Mouse (Mus musculus) liver, embryonic 14.5 days (tissue): ENCODE results near the gene Agbl4. TPM values are rescaled to one million over a fixed set of nuclear protein-coding genes. Genes with fewer than 3 reads are reported as not detected.

Source experiments
- ATAC-seq: fragments of 200-750 bp; cut with Nextera tagmentation; 2 replicates; pipeline ENCODE4 v1.8.0; 2017; ENCODE audit warnings: moderate number of reproducible peaks, mild to moderate bottlenecking, moderate library complexity; ENCODE audit not compliant: insufficient read depth
- DNase-seq, 3 experiments: peaks; one replicate each; pipeline ENCODE4 v3.0.0-alpha.2; 2012 to 2013; ENCODE audit warnings: low read depth in 3 of 3, low spot score in 3 of 3
- H3K27ac ChIP-seq: fragments of 300-500 bp; sonication (generic); 2 replicates; pipeline ENCODE4 v1.5.1; 2014; ENCODE audit warnings: moderate library complexity, mild to moderate bottlenecking, control low read depth, inconsistent platforms
- H3K27me3 ChIP-seq: fragments of 300-500 bp; sonication (generic); 2 replicates; pipeline ENCODE4 v1.6.1; 2014; ENCODE audit warnings: mild to moderate bottlenecking, low read length, moderate library complexity; ENCODE audit not compliant: control insufficient read depth, insufficient read depth
- H3K36me3 ChIP-seq: fragments of 300-500 bp; sonication (generic); replicated peaks from 2 replicates; pipeline ENCODE4 v1.6.1; 2014; ENCODE audit warnings: low read depth; ENCODE audit not compliant: control insufficient read depth, insufficient read depth
- H3K4me1 ChIP-seq, 2 experiments: fragments of 200-500 bp in 1 of 2; fragments of 300-500 bp in 1 of 2; sonication (generic) in 1 of 2; replicated peaks; 2 replicates each; pipeline ENCODE4 v1.6.1; 2012 to 2014; ENCODE audit warnings: antibody characterized with exemption in 1 of 2, inconsistent platforms in 1 of 2, low read length in 1 of 2; ENCODE audit not compliant: control insufficient read depth in 2 of 2, insufficient read depth in 2 of 2
- H3K4me2 ChIP-seq: fragments of 300-500 bp; sonication (generic); 2 replicates; pipeline ENCODE4 v1.6.1; 2014; ENCODE audit warnings: low read depth, mild to moderate bottlenecking, control low read depth, moderate library complexity
- H3K4me3 ChIP-seq, 2 experiments: fragments of 200-500 bp in 1 of 2; fragments of 300-500 bp in 1 of 2; sonication (generic) in 1 of 2; 2 replicates each; pipeline ENCODE4 v1.5.1; 2012 to 2014; ENCODE audit warnings: low read depth in 2 of 2, low read length in 2 of 2, mild to moderate bottlenecking in 2 of 2, control low read depth in 1 of 2, inconsistent platforms in 1 of 2, moderate library complexity in 1 of 2; ENCODE audit not compliant: insufficient read depth in 1 of 2
- H3K9ac ChIP-seq: fragments of 300-500 bp; sonication (generic); replicated peaks from 2 replicates; pipeline ENCODE4 v1.6.1; 2014; ENCODE audit warnings: mild to moderate bottlenecking, control low read depth, moderate library complexity
- H3K9me3 ChIP-seq: fragments of 300-500 bp; sonication (generic); 2 replicates; pipeline ENCODE4 v1.6.1; 2016; ENCODE audit warnings: low read length, mixed read lengths; ENCODE audit not compliant: control insufficient read depth
- CTCF ChIP-seq: IDR thresholded peaks from 2 replicates; pipeline ENCODE4 v1.5.1; 2016; ENCODE audit warnings: antibody characterized with exemption, low read depth, control low read depth
- EP300 ChIP-seq: IDR thresholded peaks from 2 replicates; pipeline ENCODE4 v1.6.1; 2016; ENCODE audit warnings: antibody characterized with exemption, low read depth
- WGBS: fragments of 180-500 bp; shearing (Covaris S2); extraction: QIAGEN DNeasy Blood & Tissue Kit; methylation state at CpG from one replicate; pipeline ENCODE4 v1.1.7; 2014; ENCODE audit not compliant: insufficient replicate concordance; 5-methylcytosine and 5-hydroxymethylcytosine counted together
- polyA plus RNA-seq, 2 experiments: library from polyadenylated mRNA; depleted of rRNA in 1 of 2; stranded (reverse) in 1 of 2; unstranded in 1 of 2; fragments of >200 nt; fragmentation: Nextera tagmentation in 1 of 2; extraction: Ambion mirVana in 1 of 2; gene quantifications; 2 replicates each; pipeline versions ENCODE4 v1.2.1 to v1.2.3; 2012 to 2014

The Agbl4 gene
- polyA plus RNA-seq, 2 experiments = not detected

GRCm38 (mm10) chr4:111432013-111432412, 1034.6 kb downstream of the Agbl4 start:
- Histone ChIP-seq H3K9ac (no peak overlapping the region), H3K4me3 (no peak overlapping the region), H3K4me2 (no peak overlapping the region), H3K27me3 (no peaks in the 10 kb centered on the region), H3K9me3 (no peaks in the 10 kb centered on the region), H3K27ac (no peak overlapping the region), H3K36me3 (no peaks in the 10 kb centered on the region), H3K4me1 (no peaks in the 10 kb centered on the region)
- DNase-seq (no peak), ATAC-seq (no peak)
- TF ChIP-seq EP300 = no peak
- no peak for TF ChIP-seq CTCF
- WGBS = 48% methylated on average over 5 of the region's 5 CpGs

- WGBS = 59% methylated on average over 5 of the region's 5 CpGs
- H3K27ac ChIP-seq = no peak overlapping the region
- H3K4me3 ChIP-seq = no peak overlapping the region
- ATAC-seq (no peak), DNase-seq (no peak)
- no peaks in the 10 kb centered on the region for H3K27me3 ChIP-seq
- TF ChIP-seq EP300 (no peak), CTCF (no peak)
- H3K9me3 ChIP-seq = no peaks in the 10 kb centered on the region
- no peaks in the 10 kb centered on the region for H3K36me3 ChIP-seq
- H3K4me2 ChIP-seq = no peak overlapping the region
- H3K9ac ChIP-seq = no peak overlapping the region
- H3K4me1 ChIP-seq = no peaks in the 10 kb centered on the region
Observed at GRCm38 (mm10) chr4:111432417-111432816, 1035.0 kb downstream of the Agbl4 start.

GRCm38 (mm10) chr4:111441709-111442108, 1044.2 kb downstream of the Agbl4 start:
- H3K36me3 ChIP-seq = no peaks in the 10 kb centered on the region
- ATAC-seq = no peak
- peaks cover 0 to 4% of the 10 kb centered on the region in 2 experiments; a peak in 1 of 4 replicates for H3K4me1 ChIP-seq
- H3K4me2 ChIP-seq = no peak overlapping the region
- no peaks in the 10 kb centered on the region for H3K9me3 ChIP-seq
- H3K4me3 ChIP-seq = no peak overlapping the region
- WGBS = 32% methylated on average over 1 of the region's 1 CpGs
- no peak for DNase-seq
- no peak overlapping the region for H3K9ac ChIP-seq
- H3K27me3 ChIP-seq = no peaks in the 10 kb centered on the region
- H3K27ac ChIP-seq = no peak overlapping the region
- no peak for TF ChIP-seq CTCF
- TF ChIP-seq EP300 = no peak

- H3K4me2 ChIP-seq = no peak overlapping the region
- no peak for ATAC-seq
- WGBS = 32% methylated on average over 1 of the region's 1 CpGs
- H3K4me1 ChIP-seq = peaks cover 0 to 4% of the 10 kb centered on the region in 2 experiments; a peak in 1 of 4 replicates
- DNase-seq = no peak
- no peaks in the 10 kb centered on the region for H3K27me3 ChIP-seq
- H3K27ac ChIP-seq = no peak overlapping the region
- no peaks in the 10 kb centered on the region for H3K36me3 ChIP-seq
- H3K9ac ChIP-seq = no peak overlapping the region
- no peaks in the 10 kb centered on the region for H3K9me3 ChIP-seq
- H3K4me3 ChIP-seq = no peak overlapping the region
- TF ChIP-seq EP300 = no peak
- no peak for TF ChIP-seq CTCF
Observed at GRCm38 (mm10) chr4:111442435-111443238, 1045.2 kb downstream of the Agbl4 start.

GRCm38 (mm10) chr4:111443906-111444615, 1046.6 kb downstream of the Agbl4 start:
- H3K4me2 ChIP-seq = no peak overlapping the region
- H3K27me3 ChIP-seq = no peaks in the 10 kb centered on the region
- 66% methylated on average over 10 of the region's 10 CpGs for WGBS
- H3K36me3 ChIP-seq = no peaks in the 10 kb centered on the region
- H3K9ac ChIP-seq = no peak overlapping the region
- H3K9me3 ChIP-seq = no peaks in the 10 kb centered on the region
- no peak overlapping the region for H3K27ac ChIP-seq
- TF ChIP-seq CTCF = no peak
- TF ChIP-seq EP300 = no peak
- no peak overlapping the region for H3K4me3 ChIP-seq
- ATAC-seq (no peak), DNase-seq (no peak)
- H3K4me1 ChIP-seq = peaks cover 0 to 4% of the 10 kb centered on the region in 2 experiments; a peak in 1 of 4 replicates
